Mouse (Mus musculus): ENCODE measurements around the gene Cpm.
"Not testable (repeated sequence)": the region's sequence is repeated elsewhere in the genome, so short reads cannot be mapped to it uniquely, and the experiment has no call there.

The Cpm gene

GRCm38 (mm10) chr10:117629169-117629971 lies at the start of gene Cpm:
Gene Cpm, plus strand, starts transcription at chr10:117629500.
- DNase-seq (ENCODE audit: low read depth, low spot score), result peak; percentile 86

GRCm38 (mm10) chr10:117579771-117580284 lies 49.5 kb upstream of the Cpm start:
- DNase-seq (ENCODE audit: low read depth, low spot score), result no peak

- no peak for DNase-seq (ENCODE audit: low read depth, low spot score)
Measured at GRCm38 (mm10) chr10:117580405-117580804, 48.9 kb upstream of the Cpm start.

- DNase-seq (ENCODE audit: low read depth, low spot score), result no peak
Measured at GRCm38 (mm10) chr10:117581007-117581752, 48.1 kb upstream of the Cpm start.

- no peak for DNase-seq (ENCODE audit: low read depth, low spot score)
Measured at GRCm38 (mm10) chr10:117581753-117582062, 47.6 kb upstream of the Cpm start.

- peak; percentile 79 for DNase-seq (ENCODE audit: low read depth, low spot score)
Measured at GRCm38 (mm10) chr10:117583155-117584061, 45.9 kb upstream of the Cpm start.

- no peak for DNase-seq (ENCODE audit: low read depth, low spot score)
Measured at GRCm38 (mm10) chr10:117584102-117584501, 45.2 kb upstream of the Cpm start.

GRCm38 (mm10) chr10:117584566-117585515 lies 44.5 kb upstream of the Cpm start:
- DNase-seq (ENCODE audit: low read depth, low spot score), result no peak

GRCm38 (mm10) chr10:117585600-117586299 lies 43.5 kb upstream of the Cpm start:
- no peak for DNase-seq (ENCODE audit: low read depth, low spot score)

- peak; percentile 30 for DNase-seq (ENCODE audit: low read depth, low spot score)
Measured at GRCm38 (mm10) chr10:117586859-117587258, 42.4 kb upstream of the Cpm start.

- no peak for DNase-seq (ENCODE audit: low read depth, low spot score)
Measured at GRCm38 (mm10) chr10:117587335-117587734, 42.0 kb upstream of the Cpm start.

GRCm38 (mm10) chr10:117588416-117589143 lies 40.7 kb upstream of the Cpm start:
- not testable (repeated sequence) for DNase-seq (ENCODE audit: low read depth, low spot score)

GRCm38 (mm10) chr10:117589144-117589940 lies 40.0 kb upstream of the Cpm start:
- DNase-seq (ENCODE audit: low read depth, low spot score), result no peak

- DNase-seq (ENCODE audit: low read depth, low spot score), result no peak
Measured at GRCm38 (mm10) chr10:117590331-117591301, 38.7 kb upstream of the Cpm start.

- DNase-seq (ENCODE audit: low read depth, low spot score), result no peak
Measured at GRCm38 (mm10) chr10:117591766-117592165, 37.5 kb upstream of the Cpm start.

- DNase-seq (ENCODE audit: low read depth, low spot score), result no peak
Measured at GRCm38 (mm10) chr10:117592306-117593040, 36.8 kb upstream of the Cpm start.

All from mesoderm, embryonic 11.5 days (tissue).